Mouse (Mus musculus): ENCODE measurements around the gene Ccdc30. TPM values are rescaled to one million over a fixed set of nuclear protein-coding genes. Genes with fewer than 3 reads are reported as not detected.
A peak's percentile ranks its signal among the peaks of the same experiment; 100 is the strongest.

The Ccdc30 gene
- polyA plus RNA-seq (2015; fragmentation: Nextera tagmentation; extraction: Ambion mirVana) = 1.4 and 2.2 TPM in 2 replicates

DNA sequence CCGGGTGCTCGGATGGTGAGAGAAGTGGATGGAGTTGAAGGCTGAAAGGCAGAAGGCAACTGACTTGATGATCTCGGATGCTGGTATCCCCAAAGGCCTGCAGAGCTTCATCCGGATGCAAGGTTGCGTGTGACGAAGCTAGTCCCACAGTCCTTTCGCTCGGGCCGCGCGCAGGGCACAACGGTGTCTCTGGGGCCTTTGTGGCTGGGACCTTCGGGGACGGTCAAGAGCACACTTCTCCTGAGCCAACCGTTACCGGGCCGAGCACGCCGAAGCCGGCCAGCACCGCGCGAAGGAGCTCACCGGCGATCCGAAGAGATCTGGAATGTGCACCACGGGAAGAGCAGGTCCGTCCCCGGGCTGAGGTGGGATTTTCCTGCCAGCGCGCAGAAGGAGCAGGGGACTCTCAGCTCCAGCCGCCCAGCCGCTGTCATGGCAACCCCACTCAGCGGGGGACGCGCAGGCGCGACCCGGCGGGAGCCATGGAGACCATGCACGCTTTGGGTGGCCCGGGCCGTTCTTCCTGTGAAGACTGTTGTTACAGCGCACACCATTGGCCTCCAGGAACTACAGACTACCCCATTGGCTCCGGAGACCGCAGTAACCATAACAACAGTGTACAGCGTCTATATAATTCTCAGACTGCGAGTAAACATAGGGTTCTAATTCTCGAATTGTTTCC, at the start of gene Ccdc30:
Gene Ccdc30, minus strand, starts transcription at position 450 of the 682 bp plus-strand sequence.
- no peaks in the 10 kb centered on the region for H3K9me3 ChIP-seq (ENCODE audit: control insufficient read depth, low read length)
- peak; percentile 98 for ATAC-seq (ENCODE audit: low FRiP score, low TSS enrichment)
- H3K4me1 ChIP-seq (replicated peaks; ENCODE audit: control insufficient read depth, insufficient read depth) = no peaks in the 10 kb centered on the region
- peak within 1 kb of the TSS; percentile 59 for H3K4me3 ChIP-seq (ENCODE audit: low read depth, low read length)
- H3K27me3 ChIP-seq (ENCODE audit: control insufficient read depth, insufficient read depth, low read length) = no peaks in the 10 kb centered on the region
- peak within 1 kb of the TSS; percentile 90 for H3K4me2 ChIP-seq (replicated peaks; ENCODE audit: low read depth)
- peak; percentile 87 for DNase-seq (ENCODE audit: low spot score)
- TF ChIP-seq EP300 (optimal IDR thresholded peaks at IDR 0.05) (no peak), CTCF (IDR thresholded peaks at IDR 0.05; ENCODE audit: low read depth) (no peak)
- H3K27ac ChIP-seq (replicated peaks) = no peak within 1 kb of the TSS
- WGBS = under 1% methylated on average over 48 of the region's 49 CpGs
- H3K36me3 ChIP-seq (ENCODE audit: control insufficient read depth, insufficient read depth, low read length) = no peaks in the 10 kb centered on the region
- H3K9ac ChIP-seq (ENCODE audit: low read length) = peak within 1 kb of the TSS; percentile 53

DNA sequence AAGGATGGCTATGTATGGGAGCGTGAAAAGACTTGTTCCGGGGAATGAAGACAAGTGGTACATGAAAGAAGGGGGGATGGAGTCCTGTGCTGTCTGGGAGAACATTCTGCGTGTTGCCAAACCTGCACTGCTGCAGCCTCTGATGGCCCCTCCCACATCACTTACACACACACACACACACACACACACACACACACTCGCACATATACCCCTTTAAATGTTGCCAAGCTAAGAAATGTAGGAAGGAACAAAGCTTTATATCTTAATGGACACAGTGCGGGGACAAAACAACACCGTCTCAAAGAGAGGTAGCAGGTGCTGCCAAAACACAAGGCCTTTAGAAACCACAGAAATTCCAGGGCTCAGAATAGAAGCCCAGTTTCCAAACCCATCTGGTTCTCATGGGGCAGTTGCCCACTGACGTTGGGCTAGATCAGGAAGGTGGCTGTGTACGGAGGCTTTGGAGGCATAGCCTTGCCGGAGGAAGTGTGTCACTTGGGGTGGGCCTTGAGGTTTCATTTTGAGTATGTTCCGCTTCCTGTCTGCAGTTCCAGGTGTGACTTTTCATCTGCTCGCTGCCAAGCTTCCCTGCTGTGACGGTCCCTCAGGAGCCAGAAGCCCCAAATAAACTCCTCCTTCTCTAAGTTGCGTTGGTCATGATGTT, 48.6 kb upstream of the Ccdc30 start:
- Histone ChIP-seq H3K4me2 (replicated peaks; ENCODE audit: low read depth) (no peak overlapping the region), H3K9ac (ENCODE audit: low read length) (no peak overlapping the region), H3K27ac (replicated peaks) (no peak overlapping the region), H3K4me3 (ENCODE audit: low read depth, low read length) (no peak overlapping the region), H3K27me3 (ENCODE audit: control insufficient read depth, insufficient read depth, low read length) (no peaks in the 10 kb centered on the region), H3K4me1 (replicated peaks; ENCODE audit: control insufficient read depth, insufficient read depth) (no peaks in the 10 kb centered on the region), H3K9me3 (ENCODE audit: control insufficient read depth, low read length) (no peaks in the 10 kb centered on the region), H3K36me3 (ENCODE audit: control insufficient read depth, insufficient read depth, low read length) (no peaks in the 10 kb centered on the region)
- DNase-seq (ENCODE audit: low spot score) (no peak), ATAC-seq (ENCODE audit: low FRiP score, low TSS enrichment) (no peak)
- TF ChIP-seq EP300 (optimal IDR thresholded peaks at IDR 0.05) (no peak), CTCF (IDR thresholded peaks at IDR 0.05; ENCODE audit: low read depth) (no peak)
- 59% methylated on average over 13 of the region's 13 CpGs for WGBS

DNA sequence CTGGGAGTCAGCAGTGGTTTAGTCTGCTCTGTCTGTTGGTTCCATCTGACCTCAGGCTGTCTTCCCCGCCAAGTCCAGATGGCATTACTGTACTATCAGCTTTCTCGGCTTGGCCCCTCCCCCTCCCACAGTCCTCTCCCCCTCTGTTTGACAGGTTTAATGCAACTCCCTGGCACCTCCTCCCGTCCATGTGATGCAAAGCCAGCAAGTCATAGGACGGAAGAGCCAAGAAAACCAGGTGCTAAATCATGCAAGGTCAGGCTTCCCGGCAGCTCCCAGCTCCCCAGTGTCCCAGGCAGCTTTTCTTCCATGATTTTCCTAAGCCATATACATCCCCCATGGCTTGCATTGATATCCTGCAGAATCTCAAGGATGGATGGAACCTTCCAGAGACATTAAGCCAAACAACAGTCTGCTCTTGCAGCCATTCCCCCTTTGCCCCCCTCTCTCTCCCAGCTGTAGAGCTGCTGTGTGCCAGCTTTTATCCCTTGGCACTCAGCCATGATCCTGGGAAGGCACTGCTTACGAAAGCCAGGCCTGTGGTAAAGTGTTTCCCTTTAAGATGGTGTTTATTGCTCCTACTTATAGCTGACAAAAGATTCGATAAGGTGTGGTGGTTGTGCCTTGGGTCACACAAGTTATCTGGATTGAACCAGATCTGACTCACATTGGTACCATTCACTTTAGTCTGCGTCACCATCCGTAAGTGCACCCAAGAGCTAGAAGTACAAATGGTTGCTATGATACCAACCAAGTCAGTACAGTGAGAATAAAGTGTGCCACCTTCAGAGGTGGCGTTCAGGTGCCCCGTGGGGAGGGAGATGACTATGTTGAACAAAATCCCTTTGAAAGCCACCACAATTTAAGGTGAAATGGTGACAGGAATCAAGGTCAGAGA, 47.8 kb upstream of the Ccdc30 start:
- WGBS = 29% methylated on average over 11 of the region's 11 CpGs
- no peak overlapping the region for H3K9ac ChIP-seq (ENCODE audit: low read length)
- H3K4me2 ChIP-seq (replicated peaks; ENCODE audit: low read depth) = no peak overlapping the region
- H3K9me3 ChIP-seq (ENCODE audit: control insufficient read depth, low read length) = no peaks in the 10 kb centered on the region
- no peak for TF ChIP-seq CTCF (IDR thresholded peaks at IDR 0.05; ENCODE audit: low read depth)
- no peak for TF ChIP-seq EP300 (optimal IDR thresholded peaks at IDR 0.05)
- ATAC-seq (ENCODE audit: low FRiP score, low TSS enrichment) (peak; percentile 83), DNase-seq (ENCODE audit: low spot score) (peak; percentile 64)
- H3K4me1 ChIP-seq (replicated peaks; ENCODE audit: control insufficient read depth, insufficient read depth) = no peaks in the 10 kb centered on the region
- H3K27ac ChIP-seq (replicated peaks) = no peak overlapping the region
- H3K27me3 ChIP-seq (ENCODE audit: control insufficient read depth, insufficient read depth, low read length) = no peaks in the 10 kb centered on the region
- no peak overlapping the region for H3K4me3 ChIP-seq (ENCODE audit: low read depth, low read length)
- no peaks in the 10 kb centered on the region for H3K36me3 ChIP-seq (ENCODE audit: control insufficient read depth, insufficient read depth, low read length)

DNA sequence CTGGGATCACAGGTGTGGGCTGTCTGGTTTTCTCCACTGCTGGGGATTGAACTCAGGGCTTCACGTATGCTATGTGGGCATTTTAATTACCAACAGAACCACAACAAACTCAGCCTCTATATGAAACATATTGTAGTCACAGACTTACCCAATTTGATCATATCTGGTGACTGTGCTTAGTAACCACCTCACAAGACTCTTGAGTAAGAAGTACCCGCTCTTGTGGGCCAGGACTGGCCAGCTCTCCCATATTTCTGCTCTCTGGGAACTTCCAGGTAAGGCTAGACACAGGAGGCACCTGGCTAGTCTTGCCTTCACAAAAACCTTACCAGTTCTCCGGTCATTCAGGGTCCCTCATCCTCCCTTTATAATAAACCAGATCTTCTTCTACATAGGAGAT, 47.1 kb upstream of the Ccdc30 start:
- H3K27me3 ChIP-seq (ENCODE audit: control insufficient read depth, insufficient read depth, low read length) = no peaks in the 10 kb centered on the region
- H3K9ac ChIP-seq (ENCODE audit: low read length) = no peak overlapping the region
- 90% methylated on average over 3 of the region's 3 CpGs for WGBS
- no peak for TF ChIP-seq EP300 (optimal IDR thresholded peaks at IDR 0.05)
- no peak for TF ChIP-seq CTCF (IDR thresholded peaks at IDR 0.05; ENCODE audit: low read depth)
- no peak for DNase-seq (ENCODE audit: low spot score)
- H3K4me3 ChIP-seq (ENCODE audit: low read depth, low read length) = no peak overlapping the region
- ATAC-seq (ENCODE audit: low FRiP score, low TSS enrichment) = no peak
- H3K9me3 ChIP-seq (ENCODE audit: control insufficient read depth, low read length) = no peaks in the 10 kb centered on the region
- H3K4me2 ChIP-seq (replicated peaks; ENCODE audit: low read depth) = no peak overlapping the region
- H3K4me1 ChIP-seq (replicated peaks; ENCODE audit: control insufficient read depth, insufficient read depth) = no peaks in the 10 kb centered on the region
- no peaks in the 10 kb centered on the region for H3K36me3 ChIP-seq (ENCODE audit: control insufficient read depth, insufficient read depth, low read length)
- H3K27ac ChIP-seq (replicated peaks) = no peak overlapping the region

DNA sequence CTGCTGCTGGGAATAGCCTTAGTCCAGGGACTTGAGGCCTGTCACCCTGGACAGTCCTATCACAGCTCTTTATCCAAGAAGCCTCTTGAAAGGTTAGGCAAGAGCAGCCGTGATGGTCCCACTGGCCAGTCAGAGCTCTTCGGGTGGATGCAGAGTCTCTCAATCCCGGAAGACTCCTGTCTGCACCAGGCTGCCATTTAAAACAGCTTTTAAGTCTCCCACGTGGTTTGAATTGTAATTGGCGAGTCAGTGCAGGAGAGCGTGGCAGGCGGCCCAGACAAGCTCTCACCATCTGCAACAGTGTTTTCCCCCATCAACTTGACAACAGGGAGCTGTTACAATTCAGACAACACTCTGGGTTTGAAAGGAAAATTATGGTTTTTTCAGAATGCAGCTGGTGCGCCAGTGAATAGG, 45.4 kb upstream of the Ccdc30 start:
- no peak overlapping the region for H3K27ac ChIP-seq (replicated peaks)
- H3K9me3 ChIP-seq (ENCODE audit: control insufficient read depth, low read length) = no peaks in the 10 kb centered on the region
- DNase-seq (ENCODE audit: low spot score) (no peak), ATAC-seq (ENCODE audit: low FRiP score, low TSS enrichment) (no peak; the same call in 1 of the 2 replicates)
- WGBS = 47% methylated on average over 8 of the region's 8 CpGs
- H3K4me3 ChIP-seq (ENCODE audit: low read depth, low read length) = no peak overlapping the region
- H3K36me3 ChIP-seq (ENCODE audit: control insufficient read depth, insufficient read depth, low read length) = no peaks in the 10 kb centered on the region
- H3K9ac ChIP-seq (ENCODE audit: low read length) = no peak overlapping the region
- H3K4me1 ChIP-seq (replicated peaks; ENCODE audit: control insufficient read depth, insufficient read depth) = no peaks in the 10 kb centered on the region
- no peaks in the 10 kb centered on the region for H3K27me3 ChIP-seq (ENCODE audit: control insufficient read depth, insufficient read depth, low read length)
- no peak overlapping the region for H3K4me2 ChIP-seq (replicated peaks; ENCODE audit: low read depth)
- no peak for TF ChIP-seq EP300 (optimal IDR thresholded peaks at IDR 0.05)
- TF ChIP-seq CTCF (IDR thresholded peaks at IDR 0.05; ENCODE audit: low read depth) = no peak

Measured in stomach, postnatal 0 days (tissue).